Mouse (Mus musculus) B cell, adult 2 months (primary cell): ENCODE measurements around the gene Cnr2.
A peak's percentile ranks its signal among the peaks of the same experiment; 100 is the strongest.

Experiments
- DNase-seq, 2 experiments: peaks; one replicate each; pipeline ENCODE4 v3.0.0; 2022

Cnr2 gene

DNA sequence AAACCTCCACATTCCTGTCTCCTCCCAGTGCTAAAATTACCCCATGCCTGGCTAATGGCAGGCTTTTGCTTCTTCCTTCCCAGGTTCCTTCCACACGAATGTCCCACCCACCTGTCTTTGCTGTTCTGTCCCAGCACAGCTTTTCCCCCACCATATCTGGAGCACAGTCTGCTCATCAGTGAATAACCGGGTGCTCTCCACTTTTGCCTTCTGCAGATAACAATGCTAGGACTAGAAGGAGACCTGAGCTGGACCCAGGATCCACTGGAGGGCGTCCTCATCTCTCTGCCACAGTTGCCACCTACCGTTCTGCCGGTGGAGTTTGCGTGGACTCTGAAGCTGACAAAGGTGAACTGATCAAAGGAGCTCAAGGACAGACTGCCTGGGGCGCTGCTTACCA is 43.7 kb downstream of the Cnr2 start:
- no peak for DNase-seq

DNA sequence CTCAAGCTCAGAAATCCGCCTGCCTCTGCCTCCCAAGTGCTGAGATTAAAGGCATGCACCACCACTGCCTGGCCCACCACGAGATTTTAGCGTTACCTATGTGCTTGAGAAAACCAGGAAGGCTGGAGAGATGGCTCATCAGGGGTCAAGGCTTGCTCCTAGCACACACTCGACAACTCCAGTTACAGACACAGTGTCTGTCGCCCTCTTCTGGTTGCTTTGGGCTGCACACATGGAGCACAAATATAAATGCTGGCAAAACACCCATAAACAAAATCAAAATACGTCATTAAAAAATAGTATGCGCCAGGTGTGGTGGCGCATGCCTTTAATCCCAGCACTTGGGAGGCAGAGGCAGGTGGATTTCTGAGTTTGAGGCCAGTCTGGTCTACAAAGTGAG is 45.8 kb downstream of the Cnr2 start:
- peak; percentile 56 for DNase-seq

DNA sequence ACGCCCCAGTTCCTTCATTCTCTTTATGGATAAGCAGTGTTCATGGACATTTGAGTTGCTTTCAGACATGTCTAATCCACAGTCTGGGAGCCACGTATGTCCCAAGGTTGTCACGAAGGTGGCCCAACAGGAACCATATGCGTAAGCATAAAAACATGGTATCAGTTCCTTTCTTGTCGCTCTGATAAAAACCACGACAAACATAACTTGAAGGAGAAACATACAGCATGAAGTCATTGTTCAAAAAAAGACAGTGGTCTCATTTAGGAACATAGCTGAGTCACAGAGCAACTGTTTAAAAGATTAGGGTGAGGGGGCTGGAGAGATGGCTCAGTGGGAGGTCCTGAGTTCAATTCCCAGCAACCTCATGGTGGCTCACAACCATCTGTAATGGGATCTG is 47.0 kb downstream of the Cnr2 start:
- peak; percentile 22 to 26 for DNase-seq

DNA sequence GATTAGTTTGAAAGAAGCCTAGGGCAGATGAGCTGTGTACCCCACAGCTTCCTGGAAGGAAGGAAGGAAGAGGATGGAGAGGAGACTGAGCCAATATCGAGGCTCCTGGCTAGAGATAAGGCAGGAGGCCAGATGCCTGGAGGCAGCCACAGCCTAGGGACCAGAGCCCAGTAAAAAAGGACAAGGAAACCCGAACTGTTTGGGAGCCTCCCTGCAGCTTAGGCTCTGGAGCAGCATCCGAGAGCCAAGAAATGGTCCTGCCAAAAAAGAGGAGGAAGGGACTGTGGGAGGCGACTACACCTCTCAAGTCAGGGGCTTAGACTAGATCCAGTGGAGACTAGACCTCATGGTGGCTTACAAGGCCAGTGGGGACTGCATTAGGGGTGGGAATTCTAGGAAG is 48.2 kb downstream of the Cnr2 start:
- no peak for DNase-seq

DNA sequence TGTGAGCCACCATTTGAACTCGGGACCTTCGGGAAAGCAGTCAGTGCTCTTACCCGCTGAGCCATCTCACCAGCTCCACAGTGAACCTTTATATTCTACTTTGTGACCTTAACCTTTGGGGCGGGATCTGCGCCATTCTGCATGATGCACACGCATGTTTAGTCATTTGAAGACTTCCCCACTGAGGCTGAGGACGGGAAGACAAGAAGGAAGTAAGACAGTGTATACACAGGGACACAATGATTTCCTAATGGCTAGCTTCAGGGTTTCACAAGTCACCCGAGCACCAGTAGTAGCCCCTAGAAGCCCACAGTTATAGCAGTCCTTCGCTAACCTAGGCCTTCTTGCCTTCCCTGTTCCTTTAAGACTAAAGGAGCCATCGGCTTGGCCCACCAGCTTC is 50.5 kb downstream of the Cnr2 start:
- no peak for DNase-seq

DNA sequence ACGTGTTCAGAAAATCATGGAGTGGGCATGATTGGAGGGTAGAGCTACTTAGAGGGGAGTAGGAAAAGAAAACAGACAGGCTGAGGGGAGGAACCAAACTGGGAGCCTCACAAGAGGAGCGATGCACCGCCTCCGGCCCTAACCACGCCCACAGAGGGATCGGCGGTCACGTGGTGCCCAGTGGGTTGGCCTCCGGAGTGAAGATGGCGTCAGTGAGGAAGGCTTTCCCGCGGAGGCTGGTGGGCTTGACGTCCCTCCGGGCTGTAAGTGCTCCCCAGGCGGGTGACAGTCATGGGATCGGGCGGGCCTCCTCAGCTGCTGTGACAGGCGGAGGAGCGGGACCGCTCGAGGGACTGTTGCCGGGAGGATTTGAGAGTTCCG is 51.1 kb downstream of the Cnr2 start, which contains the start of gene Hmgcl:
TSS of gene Hmgcl (plus strand) at position 171 of the 381 bp plus-strand sequence.
- DNase-seq = peak; percentile 96 to 97

DNA sequence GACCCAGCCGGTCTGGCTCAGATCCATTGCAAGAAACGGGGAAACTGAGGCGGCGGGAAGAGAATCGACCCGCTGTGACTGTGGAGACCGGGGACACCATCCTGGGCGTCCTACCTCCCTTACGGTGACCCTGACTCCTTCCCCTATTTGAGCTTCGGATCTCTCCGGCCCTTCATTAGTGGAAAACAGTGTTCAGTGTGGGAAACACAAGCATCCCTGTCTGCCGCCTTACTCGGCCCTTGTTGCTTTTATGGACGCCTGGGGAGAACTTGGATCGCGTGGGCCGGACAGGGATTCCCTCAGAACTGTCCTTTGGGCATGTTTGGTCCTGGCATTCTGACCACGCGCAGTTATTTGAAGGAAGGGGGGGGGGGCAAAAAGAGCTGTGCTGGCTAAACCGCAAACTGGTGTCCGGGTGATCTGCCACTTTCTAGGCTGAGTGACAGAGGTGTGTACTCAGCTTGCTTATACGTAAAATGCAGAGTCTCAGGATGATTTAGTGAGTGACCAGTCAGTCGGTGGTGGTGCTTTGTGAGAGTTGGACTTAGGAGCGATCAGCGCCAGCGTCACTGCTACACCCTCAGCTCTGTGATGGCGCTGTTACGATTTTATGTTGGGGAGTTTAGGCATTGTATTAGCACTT is 51.6 kb downstream of the Cnr2 start:
- peak in 1 of 2 experiments; percentile 16 for DNase-seq

DNA sequence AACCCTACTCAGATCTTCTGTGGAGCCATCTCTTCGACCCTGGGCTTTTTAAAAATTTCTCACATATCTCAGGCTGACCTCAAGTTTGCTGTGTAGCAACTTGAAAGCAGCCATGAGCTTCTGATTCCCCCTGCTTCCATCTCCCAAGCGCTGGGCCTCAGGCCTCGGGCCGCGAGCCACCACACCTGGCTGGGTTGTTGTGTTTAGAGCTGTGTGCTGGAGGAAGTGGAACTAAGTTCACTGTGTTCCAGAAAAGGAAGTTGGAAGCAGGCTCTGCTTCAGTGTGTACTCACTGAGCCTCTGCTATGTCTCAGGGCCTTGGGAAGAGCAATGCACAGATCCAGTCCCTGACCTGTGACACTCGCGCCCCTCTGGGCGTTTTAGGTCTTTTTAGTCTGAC is 52.9 kb downstream of the Cnr2 start:
- DNase-seq = peak in 1 of 2 experiments; percentile 15

DNA sequence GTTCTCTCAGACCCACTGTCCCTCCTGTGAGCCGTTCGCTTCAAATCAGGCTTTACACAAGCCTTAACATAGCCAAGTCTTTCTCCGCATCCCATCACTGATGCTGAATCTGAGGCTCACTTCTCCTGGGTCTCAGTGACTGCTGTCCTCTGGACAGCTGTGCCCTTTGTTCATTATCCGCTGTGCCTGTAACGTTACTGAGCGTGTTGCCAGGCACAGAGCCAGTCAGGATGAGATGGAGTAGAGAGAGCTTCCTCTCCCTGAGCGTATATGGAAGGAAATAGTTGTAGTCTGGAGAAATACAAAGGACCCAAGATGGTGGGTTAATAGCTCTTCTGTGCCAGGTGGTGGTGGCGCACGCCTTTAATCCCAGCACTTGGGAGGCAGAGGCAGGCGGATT is 54.3 kb downstream of the Cnr2 start:
- DNase-seq = no peak

DNA sequence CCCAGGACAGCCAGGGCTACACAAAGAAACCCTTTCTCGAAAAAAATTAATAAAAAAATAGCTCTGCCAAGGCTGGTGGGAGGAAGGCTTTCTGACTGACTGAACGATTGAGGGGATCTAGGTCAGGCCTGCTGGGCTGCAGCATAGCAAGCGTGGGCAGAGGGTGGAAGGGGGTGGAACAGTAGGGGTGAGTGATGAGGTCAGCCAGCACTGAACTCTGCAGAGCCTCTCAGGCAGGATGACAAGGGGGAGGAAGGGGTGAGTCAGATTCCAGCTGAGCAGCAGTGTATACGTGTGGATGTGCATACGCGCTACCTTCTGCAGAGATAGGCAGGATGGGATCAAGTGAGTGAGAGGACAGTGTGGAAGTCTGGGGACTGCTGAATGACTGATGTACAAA is 54.7 kb downstream of the Cnr2 start:
- no peak for DNase-seq

DNA sequence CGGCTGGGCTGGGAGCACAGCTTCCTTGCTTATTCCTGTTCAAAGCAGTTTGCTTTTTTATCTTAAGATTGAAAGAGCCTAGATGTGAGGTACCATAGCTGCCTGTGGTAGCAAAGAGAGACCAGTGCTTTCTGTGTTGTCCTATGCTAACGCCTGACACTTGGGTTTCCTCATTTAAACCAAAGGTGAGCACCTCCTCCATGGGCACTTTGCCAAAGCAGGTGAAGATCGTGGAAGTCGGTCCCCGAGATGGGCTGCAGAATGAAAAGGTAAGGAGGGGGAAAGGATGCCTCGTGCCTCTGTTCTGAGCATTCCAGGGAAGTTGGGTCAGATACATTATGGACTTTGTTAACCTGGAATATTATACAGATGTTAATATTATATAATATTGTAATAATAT is 55.2 kb downstream of the Cnr2 start:
- no peak for DNase-seq

DNA sequence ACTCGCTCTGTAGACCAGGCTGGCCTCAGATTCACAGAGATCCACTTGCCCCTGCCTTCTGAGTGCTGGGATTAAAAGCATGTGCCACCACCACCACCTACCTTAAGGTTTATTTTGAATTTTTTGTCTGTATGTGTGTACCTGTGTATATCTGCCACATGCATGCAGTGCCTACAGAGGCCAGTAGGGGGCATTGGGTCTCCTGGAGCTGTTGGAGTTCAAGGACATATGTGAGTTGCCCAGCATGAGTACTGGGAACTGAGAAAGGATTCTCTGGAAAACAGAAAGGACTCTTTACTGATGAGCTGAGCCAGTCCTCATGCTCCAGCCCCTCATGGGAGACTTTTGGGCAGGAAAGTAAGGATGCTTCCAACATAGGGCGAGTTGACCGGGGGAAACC is 56.3 kb downstream of the Cnr2 start:
- DNase-seq = peak; percentile 60 to 65

DNA sequence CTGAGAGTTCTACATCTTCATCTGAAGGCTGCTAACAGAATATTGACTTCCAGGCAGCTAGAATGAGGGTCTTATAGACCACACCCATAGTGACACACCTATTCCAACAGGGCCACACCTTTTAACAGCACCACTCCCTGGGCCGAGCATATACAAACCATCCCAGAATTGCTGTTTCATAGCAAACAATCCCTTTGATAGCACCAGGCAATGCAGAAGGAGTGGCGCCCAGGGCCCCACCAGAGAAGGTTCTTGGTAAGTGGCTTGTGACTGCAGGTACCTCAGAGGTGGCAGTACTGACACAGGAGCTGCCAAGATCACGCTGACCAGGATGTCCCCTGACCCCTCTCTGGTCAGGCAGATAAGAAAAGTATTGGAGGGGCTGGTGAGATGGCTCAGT is 58.0 kb downstream of the Cnr2 start:
- no peak for DNase-seq

DNA sequence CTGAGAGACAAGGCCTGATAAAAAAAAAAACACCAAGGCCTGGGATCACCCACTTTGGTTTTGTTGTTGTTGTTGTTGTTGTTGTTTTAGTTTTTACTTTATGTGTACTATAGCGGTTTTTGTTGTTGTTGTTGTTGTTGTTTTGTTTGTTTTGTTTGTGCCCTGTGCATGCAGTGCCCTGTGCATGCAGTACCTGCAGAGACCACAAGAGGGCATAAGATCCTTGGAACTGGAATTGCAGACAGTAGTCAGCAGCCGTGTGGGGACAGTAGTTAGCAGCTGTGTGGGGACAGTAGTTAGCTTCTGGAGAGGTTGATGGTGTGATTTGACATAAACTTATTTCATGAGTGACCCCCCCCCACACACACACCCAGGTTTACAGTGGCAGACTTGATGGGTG is 59.0 kb downstream of the Cnr2 start:
- peak; percentile 89 for DNase-seq

DNA sequence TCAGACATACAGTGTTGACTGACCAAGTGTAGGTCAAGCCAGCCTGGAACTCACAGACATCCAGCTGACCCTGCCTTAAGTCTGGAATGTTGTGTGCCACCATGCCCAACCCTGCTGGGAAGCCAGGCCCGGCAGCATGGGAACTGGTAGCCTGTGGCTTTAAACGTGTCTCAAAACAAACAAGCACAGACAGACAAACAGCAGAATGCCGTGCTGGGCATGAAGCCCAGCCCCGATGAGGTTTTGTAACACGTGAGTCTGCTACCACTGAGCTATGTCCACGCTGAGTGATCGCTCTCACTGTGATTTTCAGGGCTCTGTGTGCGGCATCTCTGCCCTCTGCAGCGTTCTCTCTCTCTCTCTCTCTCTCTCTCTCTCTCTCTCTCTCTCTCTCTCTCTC is 60.7 kb downstream of the Cnr2 start:
- DNase-seq = no peak

DNA sequence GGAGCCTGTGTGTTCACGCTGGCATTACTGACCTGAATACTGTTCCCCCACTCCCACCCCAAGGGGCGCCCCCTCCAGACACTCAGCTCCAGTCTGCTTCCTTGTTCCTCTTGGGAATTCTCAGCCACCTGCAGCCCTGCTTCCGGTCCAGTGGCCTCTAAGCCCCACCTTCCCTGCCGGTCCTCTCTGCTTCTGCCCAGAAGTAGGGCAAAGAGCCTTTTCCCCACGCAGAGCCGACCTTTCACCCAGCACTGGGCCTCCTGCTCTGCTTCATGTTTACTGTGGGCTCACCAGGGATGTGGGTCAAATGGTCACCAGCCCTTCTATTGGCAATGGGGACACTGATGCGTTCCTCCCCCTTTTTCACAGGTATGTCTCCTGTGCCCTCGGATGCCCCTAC is 63.2 kb downstream of the Cnr2 start:
- no peak for DNase-seq

DNA sequence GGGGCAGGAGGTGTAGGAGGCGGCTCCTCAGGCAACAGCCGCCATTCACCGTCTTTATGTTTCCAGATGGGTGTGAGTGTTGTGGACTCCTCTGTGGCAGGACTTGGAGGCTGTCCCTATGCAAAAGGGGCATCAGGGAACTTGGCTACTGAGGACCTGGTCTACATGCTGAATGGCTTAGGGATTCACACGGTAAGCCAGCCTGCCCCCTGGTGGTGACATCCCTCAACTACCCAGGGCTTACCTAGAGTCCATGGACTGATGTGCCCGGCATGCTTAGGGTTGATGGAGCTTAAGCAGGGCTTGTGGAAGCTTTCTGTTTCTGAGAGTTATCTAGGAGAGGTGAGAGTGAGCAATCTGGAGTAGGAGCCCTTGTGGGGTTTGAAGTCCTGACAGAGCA is 65.5 kb downstream of the Cnr2 start:
- peak; percentile 90 to 93 for DNase-seq

DNA sequence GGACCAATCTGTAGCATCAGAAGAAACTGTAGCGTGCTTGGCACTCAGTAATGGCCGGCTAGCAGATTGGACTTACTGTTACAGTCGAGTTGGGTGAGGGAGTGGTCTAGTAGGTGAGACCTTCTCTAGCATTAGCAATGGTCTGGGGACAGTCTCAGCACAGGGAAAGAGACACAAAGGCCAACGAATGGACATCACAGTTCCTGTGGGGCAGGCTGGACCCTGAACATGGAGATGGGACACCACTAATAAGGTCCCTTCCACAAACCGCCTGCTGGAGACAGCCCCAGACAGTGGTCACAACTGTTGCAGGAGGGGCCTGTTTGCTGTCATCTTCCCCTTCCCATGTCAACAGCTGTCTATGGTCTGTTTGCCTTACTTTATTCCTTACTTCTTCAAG is 66.5 kb downstream of the Cnr2 start:
- DNase-seq = no peak

DNA sequence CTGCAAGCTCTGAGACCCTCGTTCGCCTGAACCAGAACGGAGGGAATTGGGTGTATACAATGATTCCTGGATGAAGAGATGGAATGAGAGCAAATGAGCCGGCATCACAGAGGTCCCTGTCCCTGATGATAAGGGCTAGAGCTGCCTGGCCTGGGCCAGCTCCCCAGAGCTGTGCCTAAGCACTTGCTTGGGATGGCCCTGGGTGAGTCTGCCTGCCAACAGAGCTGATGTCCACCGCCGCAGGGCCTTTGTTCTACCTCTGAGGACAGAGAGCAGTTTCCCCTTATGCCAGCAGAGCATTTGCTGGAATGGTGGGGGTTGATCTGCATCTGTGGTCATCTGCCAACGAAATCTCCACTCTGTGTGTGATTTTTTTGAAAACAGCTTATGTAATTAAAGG is 67.0 kb downstream of the Cnr2 start:
- DNase-seq = no peak

DNA sequence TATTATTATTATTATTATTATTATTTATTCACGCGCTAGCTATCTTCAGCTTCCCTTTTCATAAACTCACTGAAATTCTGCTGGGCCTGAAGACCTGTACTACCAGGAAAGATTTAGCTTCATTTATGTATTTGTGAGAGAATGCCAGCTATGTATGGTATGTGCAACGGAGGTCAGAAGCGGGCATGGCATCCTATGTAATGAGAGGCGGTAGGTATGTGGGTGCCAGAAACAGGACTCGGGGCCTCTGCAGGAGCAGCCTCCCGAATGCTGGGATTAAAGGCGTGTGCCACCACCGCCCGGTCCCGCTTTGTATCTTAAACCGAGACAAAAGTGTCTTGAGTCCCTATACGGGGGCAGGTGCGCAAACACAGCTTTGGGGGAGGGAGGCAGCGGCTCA is 67.8 kb downstream of the Cnr2 start:
- no peak for DNase-seq

DNA sequence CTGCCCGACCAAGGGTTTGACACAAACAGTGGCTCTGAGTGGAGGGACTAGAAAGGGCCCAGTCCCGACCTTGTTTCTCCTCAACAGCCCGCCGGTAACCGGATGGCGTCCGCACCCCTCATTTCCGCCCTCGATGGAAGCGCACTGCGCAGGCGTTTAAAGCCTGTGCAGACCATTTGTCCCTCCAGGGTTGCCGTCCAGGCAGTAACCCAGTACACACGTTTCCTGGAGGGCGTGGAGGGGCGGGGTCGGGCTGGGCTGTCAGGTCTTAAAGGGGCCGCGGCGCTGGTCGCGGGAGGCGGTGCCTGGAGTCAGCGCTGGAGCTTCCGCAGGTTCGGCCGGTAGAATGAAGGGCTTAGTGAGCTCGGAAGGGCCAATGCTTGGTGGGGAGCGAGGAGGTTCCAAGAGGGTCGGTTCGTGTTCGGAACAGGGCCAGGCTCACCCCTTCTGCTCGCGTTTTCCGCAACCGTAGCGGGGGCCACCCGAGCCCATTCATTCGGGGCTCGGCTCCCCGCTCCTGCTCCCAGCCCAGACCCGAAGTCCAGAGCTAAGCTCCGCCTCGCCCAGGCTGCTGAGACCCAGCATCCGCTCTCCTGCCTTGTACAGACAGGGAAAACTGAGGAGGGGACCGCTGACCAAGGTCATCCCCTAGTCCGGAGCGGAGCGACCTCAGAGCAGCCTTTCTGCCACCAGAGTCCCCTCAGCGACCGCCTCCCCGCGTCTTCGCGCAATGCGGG is 68.4 kb downstream of the Cnr2 start, which contains the start of gene Gale:
TSS of gene Gale (plus strand) at position 271 of the 737 bp plus-strand sequence.
- DNase-seq = peak; percentile 94 to 95

DNA sequence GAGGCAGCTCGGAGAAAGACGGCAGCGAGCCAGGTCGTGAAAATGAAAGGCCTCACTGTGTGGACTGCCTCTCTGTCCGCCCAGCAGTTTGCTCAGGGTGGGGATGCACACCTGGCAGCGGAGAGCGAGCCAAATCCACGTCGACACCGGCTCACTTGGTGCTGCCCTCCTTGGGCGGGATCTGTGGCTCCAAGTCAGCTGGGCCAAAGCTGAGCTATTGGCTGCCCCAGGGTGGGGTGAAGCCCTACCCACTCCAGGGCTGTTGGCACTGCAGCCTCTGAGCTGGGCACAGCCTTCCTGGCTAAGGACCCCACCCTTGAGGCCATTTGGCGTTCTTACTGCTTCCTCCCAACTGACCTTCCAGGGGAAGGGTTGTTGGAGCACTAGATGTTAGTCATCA is 69.2 kb downstream of the Cnr2 start:
- peak; percentile 24 to 33 for DNase-seq

DNA sequence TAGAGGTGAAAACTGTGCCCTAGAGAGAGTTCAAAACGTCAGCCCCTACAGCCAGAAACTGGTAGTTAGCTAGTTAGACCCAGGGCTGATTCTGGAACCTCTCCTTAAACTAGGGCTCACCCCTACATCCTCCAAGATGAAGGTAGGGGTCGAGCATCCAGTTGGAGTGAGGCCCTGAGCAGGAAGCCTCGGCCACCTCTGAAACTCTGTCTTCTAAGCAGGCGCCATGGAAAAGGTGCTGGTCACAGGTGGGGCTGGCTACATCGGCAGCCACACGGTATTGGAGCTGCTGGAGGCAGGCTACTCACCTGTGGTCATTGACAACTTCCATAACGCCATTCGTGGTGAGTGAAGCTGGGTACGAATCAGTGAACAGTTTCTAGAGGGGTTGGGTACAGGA is 69.9 kb downstream of the Cnr2 start:
- DNase-seq = no peak

DNA sequence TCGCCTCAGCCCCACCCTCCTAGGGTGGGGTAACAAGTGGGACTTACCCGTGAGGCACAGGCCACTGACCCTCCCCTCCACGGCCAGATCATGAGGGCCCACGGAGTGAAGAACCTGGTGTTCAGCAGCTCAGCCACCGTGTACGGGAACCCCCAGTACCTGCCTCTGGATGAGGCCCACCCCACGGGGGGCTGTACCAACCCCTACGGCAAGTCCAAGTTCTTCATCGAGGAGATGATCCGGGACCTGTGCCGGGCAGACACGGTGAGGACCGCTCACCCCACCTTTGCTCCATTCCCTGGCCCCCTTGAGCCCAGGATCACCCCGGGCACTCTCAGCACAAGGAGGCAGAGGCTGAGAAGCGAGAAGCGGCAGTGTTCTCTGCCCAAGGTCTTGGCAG is 71.1 kb downstream of the Cnr2 start:
- no peak for DNase-seq
